Mouse (Mus musculus) hindbrain, embryonic 16.5 days (tissue): Measurements from ENCODE around the gene Sult3a1. TPM values are rescaled to one million over a fixed set of nuclear protein-coding genes. Genes with fewer than 3 reads are reported as not detected.
"Not testable (repeated sequence)": the region's sequence is repeated elsewhere in the genome, so short reads cannot be mapped to it uniquely, and the experiment has no call there.

Experiments used
- ATAC-seq: fragments of 200-750 bp; cut with Nextera tagmentation; 2 replicates; pipeline ENCODE4 v1.8.0; 2017; ENCODE audit warnings: moderate TSS enrichment, moderate library complexity
- H3K27ac ChIP-seq: fragments of 300-500 bp; sonication (generic); 2 replicates; pipeline ENCODE4 v1.5.1; 2014; ENCODE audit warnings: low read depth, mild to moderate bottlenecking, control low read depth, low read length, moderate library complexity
- H3K27me3 ChIP-seq: fragments of 300-500 bp; sonication (generic); replicated peaks from 2 replicates; pipeline ENCODE4 v1.6.1; 2014; ENCODE audit warnings: low read length; ENCODE audit not compliant: control insufficient read depth, insufficient read depth
- H3K36me3 ChIP-seq: fragments of 300-500 bp; sonication (generic); 2 replicates; pipeline ENCODE4 v1.6.1; 2014; ENCODE audit warnings: mild to moderate bottlenecking, low read length, moderate library complexity, mixed read lengths; ENCODE audit not compliant: control insufficient read depth, insufficient read depth
- H3K4me1 ChIP-seq: fragments of 300-500 bp; sonication (generic); 2 replicates; pipeline ENCODE4 v1.6.1; 2014; ENCODE audit warnings: low read depth, low read length; ENCODE audit not compliant: control insufficient read depth, insufficient read depth
- H3K4me2 ChIP-seq: fragments of 300-500 bp; sonication (generic); 2 replicates; pipeline ENCODE4 v1.6.1; 2014; ENCODE audit warnings: mild to moderate bottlenecking, low read length, control low read depth, moderate library complexity
- H3K4me3 ChIP-seq: fragments of 300-500 bp; sonication (generic); 2 replicates; pipeline ENCODE4 v1.5.1; 2014; ENCODE audit warnings: mild to moderate bottlenecking, low read length, control low read depth, moderate library complexity
- H3K9ac ChIP-seq: fragments of 300-500 bp; sonication (generic); 2 replicates; pipeline ENCODE4 v1.6.1; 2014; ENCODE audit warnings: low read depth, mild to moderate bottlenecking, control low read depth, low read length, moderate library complexity
- H3K9me3 ChIP-seq: fragments of 300-500 bp; sonication (generic); 2 replicates; pipeline ENCODE4 v1.6.1; 2014; ENCODE audit warnings: mild to moderate bottlenecking, low read length, moderate library complexity; ENCODE audit not compliant: control insufficient read depth
- WGBS: fragments of 180-500 bp; shearing (Covaris S2); extraction: QIAGEN DNeasy Blood & Tissue Kit; methylation state at CpG from one replicate; pipeline ENCODE4 v1.1.7; 2014; 5-methylcytosine and 5-hydroxymethylcytosine counted together
- polyA plus RNA-seq: library from polyadenylated mRNA; unstranded; fragments of >200 nt; fragmentation: Nextera tagmentation; extraction: Ambion mirVana; gene quantifications from 2 replicates; pipeline ENCODE4 v1.2.1, GENCODE M21; 2015

Gene Sult3a1
- not detected in 2 replicates for polyA plus RNA-seq

- Histone ChIP-seq H3K27ac (no peak within 1 kb of the TSS), H3K4me1 (no peaks in the 10 kb centered on the region), H3K9ac (no peak within 1 kb of the TSS), H3K36me3 (no peaks in the 10 kb centered on the region), H3K27me3 (no peaks in the 10 kb centered on the region), H3K4me3 (no peak within 1 kb of the TSS), H3K9me3 (no peaks in the 10 kb centered on the region), H3K4me2 (no peak within 1 kb of the TSS)
- no peak for ATAC-seq
These were observed at the start of gene Sult3a1 for GRCm38 (mm10) chr10:33857421-33857820. Gene Sult3a1 (plus strand): TSS chr10:33857721.

GRCm38 (mm10) chr10:33811807-33812206, 45.7 kb upstream of the Sult3a1 start:
- ATAC-seq: no peak
- WGBS: 27% methylated on average over 1 of the region's 1 CpGs
- Histone ChIP-seq H3K4me1 (no peaks in the 10 kb centered on the region), H3K27me3 (no peaks in the 10 kb centered on the region), H3K9ac (no peak overlapping the region), H3K4me3 (no peak overlapping the region), H3K36me3 (no peaks in the 10 kb centered on the region), H3K4me2 (no peak overlapping the region), H3K27ac (no peak overlapping the region), H3K9me3 (no peaks in the 10 kb centered on the region)

- no peaks in the 10 kb centered on the region for H3K4me1 ChIP-seq
- no peaks in the 10 kb centered on the region for H3K27me3 ChIP-seq
- no peak overlapping the region for H3K9ac ChIP-seq
- H3K9me3 ChIP-seq: no peaks in the 10 kb centered on the region
- H3K4me2 ChIP-seq: no peak overlapping the region
- no peak overlapping the region for H3K4me3 ChIP-seq
- no peaks in the 10 kb centered on the region for H3K36me3 ChIP-seq
- no peak overlapping the region for H3K27ac ChIP-seq
- ATAC-seq: no peak
These were observed 43.3 kb upstream of the Sult3a1 start for GRCm38 (mm10) chr10:33814266-33814665.

GRCm38 (mm10) chr10:33816923-33817322, 40.6 kb upstream of the Sult3a1 start:
- no peak overlapping the region for H3K4me3 ChIP-seq
- ATAC-seq: no peak
- 74% methylated on average over 1 of the region's 1 CpGs for WGBS

GRCm38 (mm10) chr10:33820892-33821291, 36.6 kb upstream of the Sult3a1 start:
- ATAC-seq: no peak
- WGBS: 94% methylated on average over 3 of the region's 3 CpGs
- no peaks in the 10 kb centered on the region for H3K4me1 ChIP-seq
- H3K4me2 ChIP-seq: no peak overlapping the region
- no peak overlapping the region for H3K27ac ChIP-seq
- no peaks in the 10 kb centered on the region for H3K36me3 ChIP-seq
- H3K27me3 ChIP-seq: no peaks in the 10 kb centered on the region
- H3K9me3 ChIP-seq: no peaks in the 10 kb centered on the region
- H3K9ac ChIP-seq: no peak overlapping the region
- no peak overlapping the region for H3K4me3 ChIP-seq

More at GRCm38 (mm10) chr10:33816923-33817322, 40.6 kb upstream of the Sult3a1 start:
- Histone ChIP-seq H3K4me2 (no peak overlapping the region), H3K27me3 (no peaks in the 10 kb centered on the region), H3K9ac (no peak overlapping the region), H3K4me1 (no peaks in the 10 kb centered on the region), H3K36me3 (no peaks in the 10 kb centered on the region), H3K9me3 (no peaks in the 10 kb centered on the region), H3K27ac (no peak overlapping the region)

- WGBS: 79% methylated on average over 2 of the region's 2 CpGs
- no peak for ATAC-seq
- no peak overlapping the region for H3K27ac ChIP-seq
- H3K27me3 ChIP-seq: no peaks in the 10 kb centered on the region
- no peak overlapping the region for H3K4me3 ChIP-seq
- H3K9ac ChIP-seq: no peak overlapping the region
- H3K36me3 ChIP-seq: no peaks in the 10 kb centered on the region
- no peaks in the 10 kb centered on the region for H3K4me1 ChIP-seq
- H3K4me2 ChIP-seq: no peak overlapping the region
- H3K9me3 ChIP-seq: no peaks in the 10 kb centered on the region
These were observed 8.5 kb downstream of the Sult3a1 start for GRCm38 (mm10) chr10:33865994-33866393.

GRCm38 (mm10) chr10:33870441-33870840, 12.9 kb downstream of the Sult3a1 start:
- H3K27me3 ChIP-seq: no peaks in the 10 kb centered on the region
- H3K9me3 ChIP-seq: 0 out of 2 replicates have a peak, but pooled peaks cover 2% of the 10 kb centered on the region
- ATAC-seq: no peak
- H3K4me2 ChIP-seq: no peak overlapping the region
- WGBS: 30% methylated on average over 1 of the region's 1 CpGs
- H3K36me3 ChIP-seq: no peaks in the 10 kb centered on the region
- H3K9ac ChIP-seq: no peak overlapping the region
- no peak overlapping the region for H3K27ac ChIP-seq
- H3K4me3 ChIP-seq: no peak overlapping the region
- H3K4me1 ChIP-seq: no peaks in the 10 kb centered on the region

- Histone ChIP-seq H3K4me2 (no peak overlapping the region), H3K27me3 (no peaks in the 10 kb centered on the region), H3K36me3 (no peaks in the 10 kb centered on the region), H3K4me1 (no peaks in the 10 kb centered on the region), H3K9ac (no peak overlapping the region), H3K9me3 (0 out of 2 replicates have a peak, but pooled peaks cover 2% of the 10 kb centered on the region), H3K4me3 (no peak overlapping the region), H3K27ac (no peak overlapping the region)
- WGBS: 90% methylated on average over 2 of the region's 2 CpGs
- no peak for ATAC-seq
These were observed 15.3 kb downstream of the Sult3a1 start for GRCm38 (mm10) chr10:33872672-33873398.

- 65% methylated on average over 2 of the region's 2 CpGs for WGBS
- not testable (repeated sequence) for H3K4me2 ChIP-seq
These were observed 24.9 kb downstream of the Sult3a1 start for GRCm38 (mm10) chr10:33882411-33882810.

More at GRCm38 (mm10) chr10:33882411-33882810, 24.9 kb downstream of the Sult3a1 start:
- H3K4me1 ChIP-seq, H3K27ac ChIP-seq, H3K36me3 ChIP-seq, H3K9me3 ChIP-seq, H3K9ac ChIP-seq, ATAC-seq, H3K4me3 ChIP-seq, H3K27me3 ChIP-seq: not testable (repeated sequence)
